Mouse (Mus musculus) common myeloid progenitor, adult 5-6 weeks (primary cell): ENCODE measurements around the gene Ctsw. TPM values are rescaled to one million over a fixed set of nuclear protein-coding genes. Genes with fewer than 3 reads are reported as not detected.

Experiments
- ATAC-seq: replicated peaks from 2 replicates; pipeline ENCODE4 v1.8.0; 2016; ENCODE audit warnings: low read depth, mild to moderate bottlenecking, moderate TSS enrichment, inconsistent platforms; ENCODE audit not compliant: poor library complexity, severe bottlenecking
- total RNA-seq: library from RNA; stranded (forward); fragments of 200-1000, 187-1606 nt; gene quantifications from 2 replicates; pipeline ENCODE4 v1.2.3, GENCODE M21; 2017

Gene Ctsw
- total RNA-seq, 1 experiment from 2014 or later: 2.0 TPM

GRCm38 (mm10) chr19:5488878-5489571, 20.7 kb upstream of the Ctsw start:
- peak; percentile 57 for ATAC-seq

DNA sequence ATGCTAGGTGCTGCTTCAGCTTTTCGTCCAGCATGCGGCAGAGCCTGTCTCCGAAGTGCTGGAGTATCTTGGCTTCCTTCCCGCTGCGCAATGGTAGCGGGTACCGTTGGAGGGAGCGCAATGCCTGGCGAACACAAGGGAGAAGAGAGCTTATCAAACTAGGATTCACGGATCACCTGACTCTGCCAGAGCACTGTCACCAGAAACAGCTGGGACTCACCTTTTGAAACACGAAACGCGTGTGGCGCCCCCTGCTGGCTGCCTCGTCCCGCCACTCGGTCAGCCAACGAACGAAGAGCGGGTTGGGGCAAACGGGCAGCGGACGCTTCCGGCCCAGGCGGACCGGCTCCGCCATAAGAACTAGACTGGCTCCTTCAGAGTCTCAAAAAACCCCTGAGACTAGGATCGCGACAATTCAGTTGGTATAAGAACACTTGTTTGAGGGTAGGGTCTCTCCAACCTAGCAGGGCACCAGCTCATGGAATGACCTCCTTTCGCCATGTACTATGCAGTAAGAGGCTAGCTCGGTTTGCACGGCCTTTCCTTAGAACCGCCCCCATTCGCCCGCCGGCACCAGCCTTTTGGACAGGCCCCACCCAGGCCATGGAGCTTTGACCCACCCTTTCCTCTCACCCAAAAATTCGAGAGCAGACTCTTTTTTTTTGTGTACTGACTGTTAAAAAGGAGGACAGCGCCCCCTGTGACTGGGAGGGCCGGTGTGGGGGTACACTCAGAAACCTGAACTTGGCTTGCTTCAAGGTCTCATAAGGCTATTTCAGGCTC, 19.7 kb upstream of the Ctsw start, which contains the start of gene Mus81:
Gene Mus81 (minus strand): TSS at position 635 of the 783 bp plus-strand sequence.
- peak; percentile 46 for ATAC-seq

DNA sequence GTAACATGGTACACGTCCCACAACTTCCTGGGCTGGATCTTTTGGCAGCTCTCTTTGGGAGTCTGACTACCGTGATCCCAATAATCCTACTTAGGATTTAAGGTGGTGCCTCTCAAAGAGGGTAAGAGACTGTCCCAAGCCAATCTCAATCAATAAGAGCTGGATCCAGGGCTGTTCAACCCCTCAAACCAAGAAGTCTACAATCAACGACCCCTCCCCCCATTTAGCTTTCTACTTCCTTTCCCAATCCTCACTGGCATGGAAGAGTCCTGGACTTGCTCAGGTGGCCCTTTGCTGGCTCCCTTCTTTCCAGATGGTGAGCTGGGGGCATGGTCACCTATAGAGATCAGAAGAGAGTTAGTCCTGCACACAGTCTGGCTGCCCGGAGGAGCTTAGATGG, 18.5 kb upstream of the Ctsw start:
- ATAC-seq: no peak

- ATAC-seq: no peak
These were observed 18.0 kb upstream of the Ctsw start for GRCm38 (mm10) chr19:5486286-5486685.

GRCm38 (mm10) chr19:5485821-5486220, 17.5 kb upstream of the Ctsw start:
- no peak for ATAC-seq

- no peak for ATAC-seq
These were observed 17.1 kb upstream of the Ctsw start for GRCm38 (mm10) chr19:5485371-5485770.

GRCm38 (mm10) chr19:5484496-5484895, 16.2 kb upstream of the Ctsw start:
- ATAC-seq: no peak

DNA sequence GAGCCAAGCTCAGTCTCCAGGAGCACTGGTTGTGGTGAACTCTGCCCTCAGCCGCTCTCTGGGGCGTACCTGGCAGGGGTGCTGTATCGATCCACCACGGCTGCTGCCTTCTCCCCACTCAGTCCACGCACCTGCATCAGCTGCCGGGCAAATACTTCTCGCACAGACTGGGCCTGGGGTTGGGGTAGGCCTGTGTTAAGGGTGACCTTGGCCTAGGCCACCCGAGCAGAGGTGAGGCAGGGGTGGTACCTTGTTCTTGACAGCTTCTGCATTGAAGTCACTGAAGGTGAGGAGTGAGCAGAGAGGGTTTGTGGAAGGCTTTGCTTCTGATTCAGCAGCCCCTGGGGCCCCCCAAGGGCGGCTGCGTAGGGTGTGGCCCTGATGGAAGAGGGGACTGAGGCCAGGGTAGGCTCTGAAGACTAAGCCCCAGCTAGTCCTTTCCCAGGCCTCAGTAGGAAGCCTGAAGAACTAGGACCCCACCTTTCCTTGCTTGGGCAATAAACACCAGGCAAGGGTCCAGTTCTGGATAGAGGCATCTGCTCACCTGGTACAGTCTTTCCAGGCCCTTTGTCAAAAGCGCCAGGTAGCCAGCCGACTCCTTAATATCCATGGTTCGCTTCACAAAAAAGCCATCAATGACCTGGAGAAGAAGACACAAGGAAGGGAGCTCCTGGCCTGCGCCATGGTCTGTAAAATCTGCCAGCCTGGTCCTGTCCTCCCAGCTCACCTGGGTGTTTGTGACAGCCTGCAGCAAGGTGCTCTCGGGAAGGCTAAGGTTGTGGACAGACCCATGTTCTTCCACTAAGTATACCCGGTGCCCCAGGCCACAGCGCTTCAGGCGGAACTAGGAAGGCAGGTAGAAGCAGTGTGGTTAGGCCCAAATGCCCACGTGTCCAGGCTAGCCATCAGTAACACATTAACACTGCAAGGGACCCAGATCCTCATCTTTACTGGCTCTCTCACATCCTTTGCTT, 15.4 kb upstream of the Ctsw start:
- ATAC-seq: no peak

GRCm38 (mm10) chr19:5481398-5481797, 13.1 kb upstream of the Ctsw start:
- no peak for ATAC-seq

- no peak for ATAC-seq
These were observed 11.7 kb upstream of the Ctsw start for GRCm38 (mm10) chr19:5480016-5480415.

- ATAC-seq: no peak
These were observed 9.5 kb upstream of the Ctsw start for GRCm38 (mm10) chr19:5477668-5478300.

GRCm38 (mm10) chr19:5477004-5477667, 8.8 kb upstream of the Ctsw start:
- no peak for ATAC-seq

- no peak for ATAC-seq
These were observed 6.9 kb upstream of the Ctsw start for GRCm38 (mm10) chr19:5475069-5475714.

DNA sequence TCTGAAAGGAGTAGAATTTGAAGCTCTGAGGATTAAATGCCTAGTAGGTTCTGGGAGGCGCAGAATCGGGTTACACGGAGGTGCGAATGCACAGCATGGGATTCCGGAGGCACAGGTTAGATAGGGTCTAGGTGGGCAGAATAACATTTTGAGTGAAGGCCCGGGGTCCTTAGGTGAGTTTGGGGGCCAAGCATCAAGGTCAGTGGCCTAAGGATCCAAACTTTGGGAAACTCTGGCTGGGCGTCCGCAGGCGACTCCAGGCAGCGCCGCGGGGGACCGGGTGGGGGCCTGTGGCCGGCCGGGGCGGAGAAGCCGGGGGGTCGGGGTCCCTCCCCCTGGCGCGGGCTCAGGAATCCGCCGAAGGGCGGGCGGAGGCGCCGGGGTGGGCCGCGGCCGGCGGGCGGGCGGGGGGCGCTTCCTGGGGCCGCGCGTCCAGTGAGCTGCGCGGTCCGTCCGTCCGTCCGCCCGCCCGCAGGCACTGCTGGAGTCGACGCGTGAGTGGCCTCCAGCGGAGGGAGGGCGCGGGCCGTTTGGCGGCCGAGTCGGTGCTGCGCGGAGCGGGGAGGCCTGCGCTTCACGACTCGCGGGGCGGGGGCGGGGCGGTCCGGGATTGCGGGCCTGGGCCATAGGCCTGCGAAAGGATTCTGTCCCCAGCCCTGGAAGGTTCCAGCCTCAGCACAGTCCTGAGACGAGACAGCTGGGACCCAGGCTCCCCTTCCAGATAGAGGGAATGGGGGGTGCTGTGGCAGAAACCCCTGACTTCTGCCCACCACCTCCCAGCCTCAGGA, 6.2 kb upstream of the Ctsw start:
- no peak; the same call in 1 of the 2 replicates for ATAC-seq

DNA sequence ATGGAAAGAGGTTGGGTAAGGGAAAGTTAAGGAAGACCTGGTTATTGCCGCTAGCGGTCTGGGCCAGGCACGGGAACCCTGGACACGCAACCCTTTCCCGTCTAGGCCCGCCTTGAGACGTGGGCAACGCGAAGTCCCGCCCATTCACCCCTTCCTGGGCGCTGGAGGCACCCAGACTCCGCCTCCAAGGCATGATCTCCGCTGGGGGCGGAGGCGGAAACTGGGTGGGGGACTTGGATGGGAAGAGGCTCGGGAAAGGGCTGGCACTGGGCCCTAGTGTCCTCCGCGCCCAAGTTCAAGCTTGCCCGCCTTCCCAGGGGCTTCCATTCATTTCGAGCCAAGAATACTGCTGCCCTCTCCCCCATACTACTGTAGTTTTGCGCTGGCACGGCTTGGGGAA, 5.4 kb upstream of the Ctsw start, which contains the start of gene Efemp2:
Gene Efemp2 (plus strand): TSS at position 235 of the 400 bp plus-strand sequence.
- ATAC-seq: no peak; the same call in 1 of the 2 replicates

GRCm38 (mm10) chr19:5472857-5473256, 4.5 kb upstream of the Ctsw start:
- no peak for ATAC-seq

GRCm38 (mm10) chr19:5471846-5472245, 3.5 kb upstream of the Ctsw start:
- no peak for ATAC-seq

- ATAC-seq: no peak
These were observed 1.3 kb downstream of the Ctsw start for GRCm38 (mm10) chr19:5466916-5467500.
